Mouse (Mus musculus) lung, postnatal 14 days (tissue): ENCODE measurements around the gene Akap8l.

Experiments
- DNase-seq: peaks from one replicate; pipeline ENCODE4 v3.0.0; 2021

Akap8l gene

DNA sequence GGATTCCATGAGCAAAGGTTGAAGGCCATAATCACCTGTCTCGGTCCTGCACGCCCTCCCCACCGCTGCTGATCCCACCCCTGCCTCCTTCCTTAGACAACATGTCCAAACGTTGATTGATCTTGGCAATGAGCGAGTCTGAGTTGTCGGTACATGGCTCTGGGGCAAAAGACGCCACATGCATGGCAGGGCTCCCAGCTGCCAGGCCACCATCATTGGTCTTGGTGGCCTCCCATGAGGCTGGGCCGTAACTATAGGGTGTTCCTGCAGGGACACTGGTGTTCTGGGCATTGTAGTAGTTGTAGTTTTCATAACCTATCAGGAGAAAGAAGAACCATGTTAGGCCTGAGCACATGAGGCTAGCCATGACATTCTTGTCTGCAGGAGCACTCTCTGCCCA lies 33.4 kb downstream of the Akap8l start:
- DNase-seq = no peak

- DNase-seq = no peak
These were observed 34.8 kb downstream of the Akap8l start for GRCm38 (mm10) chr17:32315560-32315959.

GRCm38 (mm10) chr17:32313892-32314291 lies 36.5 kb downstream of the Akap8l start:
- DNase-seq = no peak

- DNase-seq = no peak
These were observed 37.6 kb downstream of the Akap8l start for GRCm38 (mm10) chr17:32312801-32313200.

- DNase-seq = no peak
These were observed 42.4 kb downstream of the Akap8l start for GRCm38 (mm10) chr17:32307963-32308362.

DNA sequence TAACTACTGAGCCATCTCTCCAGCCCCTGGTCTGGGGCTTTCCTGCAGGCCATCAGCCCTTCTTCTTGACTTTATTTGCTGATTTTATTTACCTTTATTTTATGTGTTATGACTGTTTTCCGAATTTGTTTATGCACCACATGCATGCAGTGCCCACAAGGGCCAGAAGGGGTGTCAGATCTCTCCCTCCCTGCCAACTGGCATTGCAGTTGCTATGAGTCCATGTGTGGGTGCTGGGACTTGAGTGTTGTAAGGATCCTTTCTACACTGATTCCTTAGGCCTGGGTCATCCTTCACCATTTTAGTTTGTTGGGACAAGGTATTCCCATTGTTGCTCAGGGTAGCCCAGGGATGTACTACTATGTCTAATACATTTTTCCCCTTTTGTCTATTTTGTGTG lies 52.3 kb downstream of the Akap8l start:
- no peak for DNase-seq

DNA sequence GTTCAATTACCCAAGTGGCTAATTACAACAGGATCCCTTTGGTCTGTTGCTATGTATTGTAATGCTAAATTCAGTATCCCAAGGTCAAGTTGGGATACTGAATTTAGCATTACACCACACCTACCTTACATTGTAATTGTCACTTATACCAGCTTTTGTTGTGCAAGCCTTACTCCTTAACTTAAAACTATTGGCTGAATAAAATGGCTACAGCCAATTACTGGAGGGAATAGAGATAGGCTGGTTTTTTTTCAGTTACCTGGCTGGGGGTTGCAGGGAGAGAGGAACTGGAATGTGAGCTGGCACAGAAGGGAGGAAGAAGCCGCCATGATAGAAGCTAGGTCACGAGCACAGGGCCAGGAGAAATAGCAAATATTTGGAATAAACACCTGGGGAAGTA lies 54.5 kb downstream of the Akap8l start:
- DNase-seq = no peak

DNA sequence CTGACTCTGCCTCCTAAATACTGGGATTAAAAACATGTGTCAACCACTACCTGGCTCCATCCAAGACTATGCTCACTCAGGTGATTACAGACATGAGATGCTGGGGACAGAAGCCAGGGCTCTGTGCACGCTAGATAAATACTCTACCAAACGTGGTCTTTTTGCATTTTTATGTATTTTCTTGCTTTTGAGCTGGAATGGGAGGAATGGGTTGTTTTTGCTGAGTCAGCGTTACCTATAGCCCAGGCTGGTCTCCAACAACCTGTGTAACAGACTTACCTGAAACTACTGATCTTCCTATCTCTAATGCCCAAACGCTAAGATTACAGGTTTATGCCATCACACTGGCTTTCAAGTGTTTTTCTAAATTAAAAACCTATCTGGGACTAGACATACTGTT lies 55.2 kb downstream of the Akap8l start:
- DNase-seq = no peak

- DNase-seq = no peak
These were observed 65.2 kb downstream of the Akap8l start for GRCm38 (mm10) chr17:32285138-32285670.

- DNase-seq = peak; percentile 90
These were observed 65.9 kb downstream of the Akap8l start, which contains the start of gene Brd4 for GRCm38 (mm10) chr17:32284262-32285137. TSS of gene Brd4 (minus strand) at chr17:32284722.

GRCm38 (mm10) chr17:32283771-32284221 lies 66.6 kb downstream of the Akap8l start:
- peak; percentile 62 for DNase-seq

DNA sequence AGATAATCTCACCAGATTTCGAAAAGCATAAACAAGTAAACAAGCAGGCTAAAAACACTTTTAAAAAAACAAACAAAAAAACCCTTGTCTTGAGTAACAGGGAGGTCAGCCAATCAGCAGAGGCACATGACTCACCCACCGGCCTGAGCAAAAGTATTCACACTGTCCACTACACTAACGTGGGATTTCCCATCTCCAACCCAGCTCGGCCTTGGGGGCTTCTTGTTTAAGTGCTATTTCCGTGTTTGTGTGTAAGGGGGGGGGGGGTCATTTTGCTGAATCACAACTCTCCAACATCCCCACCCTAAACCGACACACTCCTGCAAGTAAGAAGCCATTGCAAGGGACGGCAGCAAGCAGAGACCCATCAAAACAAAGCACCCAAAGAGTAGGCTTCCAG lies 67.1 kb downstream of the Akap8l start:
- DNase-seq = peak; percentile 33

DNA sequence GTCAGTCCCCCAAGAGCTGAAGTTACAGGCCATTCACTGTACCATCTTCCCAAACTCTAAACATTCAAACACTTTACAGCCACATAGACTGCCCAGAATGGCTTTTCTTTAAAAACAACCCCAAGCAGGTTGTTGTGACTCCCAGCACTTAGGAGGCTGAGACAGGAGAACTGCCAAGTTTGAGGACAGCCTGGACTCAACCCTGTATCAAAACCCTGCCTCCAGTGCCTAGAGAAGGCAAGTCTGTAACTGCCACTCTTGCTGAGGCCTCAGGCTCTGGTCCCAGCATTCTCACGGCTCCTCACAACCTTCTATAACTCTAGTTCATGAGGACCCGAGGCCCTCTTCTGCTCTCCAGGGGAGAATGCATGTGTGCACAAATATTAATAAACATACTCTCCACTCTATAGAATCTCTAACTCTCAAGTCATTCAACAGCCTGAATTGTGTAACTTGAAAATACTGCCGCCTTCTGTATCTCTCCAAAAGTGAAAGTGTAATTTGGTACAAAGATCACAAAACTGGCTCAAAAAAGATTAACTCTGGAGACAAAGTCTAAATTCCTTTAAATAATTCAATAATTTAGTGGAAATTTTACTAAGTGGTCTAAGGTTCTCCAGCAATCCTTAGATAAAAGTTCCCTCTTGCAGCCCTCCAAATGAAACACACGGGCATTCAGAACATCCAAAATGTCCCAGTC lies 68.6 kb downstream of the Akap8l start:
- no peak for DNase-seq

DNA sequence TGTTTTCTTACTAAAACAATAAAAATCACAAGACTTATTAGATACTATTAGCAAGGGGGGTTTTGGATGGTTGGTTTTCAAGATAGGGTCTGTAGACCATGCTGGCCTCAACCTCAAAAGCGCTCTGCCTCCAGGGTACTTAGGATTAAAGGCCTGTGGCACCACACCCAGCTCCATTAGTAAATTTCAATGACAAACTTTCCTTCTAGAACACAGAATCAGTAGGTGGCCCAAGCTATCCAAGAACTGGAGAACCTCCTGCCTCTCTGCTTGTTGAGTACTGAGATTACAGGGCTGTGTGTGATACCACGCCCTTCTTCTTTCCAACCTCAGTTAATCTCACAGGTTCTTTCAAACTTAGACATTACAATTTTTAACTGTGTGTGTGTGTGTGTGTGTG lies 69.3 kb downstream of the Akap8l start:
- no peak for DNase-seq

DNA sequence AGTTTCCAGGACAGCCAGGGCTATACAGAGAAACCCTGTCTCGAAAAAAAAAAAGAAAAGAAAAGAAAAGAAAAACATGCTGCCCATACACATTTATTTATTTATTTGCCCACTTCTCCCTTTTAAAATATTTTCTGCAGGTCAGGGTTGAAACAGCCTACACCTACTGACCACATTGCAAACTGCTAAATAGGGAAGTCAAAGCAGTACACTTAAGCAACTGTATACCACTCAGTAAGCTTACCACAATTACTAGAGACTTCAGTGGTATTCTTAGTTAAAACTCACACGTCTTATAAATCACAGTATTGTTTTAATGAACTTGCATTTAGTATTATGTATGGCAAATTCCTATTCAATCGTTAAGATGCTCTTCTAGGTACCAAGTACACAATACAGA lies 69.8 kb downstream of the Akap8l start:
- no peak for DNase-seq

DNA sequence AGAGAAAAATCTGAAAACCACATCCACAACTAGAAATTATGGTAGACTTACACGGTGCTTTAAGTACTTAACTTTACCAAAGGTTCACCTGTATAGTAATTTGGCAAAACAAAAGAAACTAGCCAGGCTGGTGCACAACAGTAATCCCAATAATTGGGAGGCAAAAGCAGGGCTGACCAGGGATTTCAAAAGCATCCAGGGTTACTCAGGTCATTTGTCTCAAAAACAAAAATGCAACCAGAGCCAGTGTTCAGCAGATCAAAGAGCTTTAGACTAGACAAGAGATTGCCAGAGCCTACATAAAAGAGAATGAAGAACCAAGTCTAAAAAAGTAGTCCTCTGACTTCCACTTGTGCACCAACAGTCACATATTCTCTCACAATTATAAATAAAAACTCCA lies 73.2 kb downstream of the Akap8l start:
- no peak for DNase-seq

- DNase-seq = no peak
These were observed 74.8 kb downstream of the Akap8l start for GRCm38 (mm10) chr17:32275568-32275967.
